Mouse (Mus musculus) ES-E14 (cell line): ENCODE data around the gene Endov.

Experiments used
- CHD2 ChIP-seq: IDR thresholded peaks from 2 replicates; pipeline ENCODE4 v1.6.1; 2014; ENCODE audit warnings: mild to moderate bottlenecking, low read depth, low read length, inconsistent platforms
- HCFC1 ChIP-seq: IDR thresholded peaks from 2 replicates; pipeline ENCODE4 v1.6.1; 2012; ENCODE audit warnings: low read length, inconsistent platforms, borderline replicate concordance; ENCODE audit not compliant: insufficient read depth
- MAFK ChIP-seq: IDR thresholded peaks from 2 replicates; pipeline ENCODE4 v1.6.1; 2014; ENCODE audit warnings: mild to moderate bottlenecking, low read depth, low read length, inconsistent platforms; ENCODE audit not compliant: insufficient read depth
- ZC3H11A ChIP-seq: IDR thresholded peaks from 2 replicates; pipeline ENCODE4 v1.6.1; 2012; ENCODE audit warnings: low read depth, mild to moderate bottlenecking, inconsistent platforms, low read length, borderline replicate concordance
- ZNF384 ChIP-seq: IDR thresholded peaks from 2 replicates; pipeline ENCODE4 v1.6.1; 2012; ENCODE audit warnings: low read depth, low read length, inconsistent platforms

DNA sequence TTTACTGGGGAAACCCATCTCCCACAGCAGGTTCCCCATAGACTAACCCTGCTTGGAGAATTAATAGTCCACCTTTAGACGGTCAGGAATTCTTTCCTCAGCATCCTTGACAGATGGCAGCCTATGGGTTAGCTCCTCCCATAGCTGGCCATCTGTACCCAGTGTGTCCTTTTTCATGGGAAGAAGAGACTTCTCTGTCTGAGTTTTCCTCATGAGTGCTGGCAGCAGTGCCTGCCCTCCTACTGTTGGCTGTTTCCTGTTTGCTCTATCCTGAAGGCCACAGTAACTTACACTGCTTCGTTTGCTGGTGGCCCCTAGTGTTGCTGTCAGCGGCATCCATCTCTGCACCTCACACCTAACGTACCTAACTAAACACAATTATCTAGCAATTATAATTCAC is 6.3 kb downstream of the Endov start:
- TF ChIP-seq HCFC1 (no peak), ZNF384 (no peak), MAFK (no peak), CHD2 (no peak), ZC3H11A (no peak)
